In genomic region chr4:120895810-120896584, GRCm38 (mm10) we compare ENCODE assay signal across 22 mouse cellular contexts. TPM values are rescaled to one million over a fixed set of nuclear protein-coding genes. Genes with fewer than 3 reads are reported as not detected.
DNase-seq lines count a peak whose midpoint lies in the region; ATAC-seq lines count a peak whose summit lies in the region.
"Had no signal": no experiment of that assay in that cellular context is flagged by ENCODE, and none has a peak within 500 bp of the region (broad histone marks: within the 10 kb centered on the region; RNA-seq: fewer than 3 reads in every experiment).

No protein-coding gene starts in this region.

- H3K27ac ChIP-seq in midbrain, embryonic 11.5 days (ENCODE audit: low read depth, low read length) = no peak overlapping the region
- H3K27ac ChIP-seq in midbrain, embryonic 16.5 days (ENCODE audit: low read length) = no peak overlapping the region
- H3K27ac ChIP-seq: embryonic facial prominence, embryonic 13.5 days; forebrain, embryonic 12.5 days; gastrocnemius, adult 2 months; heart, embryonic 13.5 days; hindbrain, embryonic 12.5 days; hindbrain, postnatal 0 days had no signal

- H3K4me1 ChIP-seq in midbrain, embryonic 11.5 days (ENCODE audit: control insufficient read depth, insufficient read depth, low read length) = no peaks in the 10 kb centered on the region
- H3K4me1 ChIP-seq in midbrain, embryonic 16.5 days (ENCODE audit: control insufficient read depth, insufficient read depth, low read length) = no peaks in the 10 kb centered on the region
- H3K4me1 ChIP-seq: heart, embryonic 13.5 days had no signal

- no peak overlapping the region for H3K9ac ChIP-seq in midbrain, embryonic 11.5 days (ENCODE audit: low read length)
- H3K9ac ChIP-seq in midbrain, embryonic 16.5 days (ENCODE audit: low read depth, low read length) = no peak overlapping the region
- H3K9ac ChIP-seq: embryonic facial prominence, embryonic 13.5 days; forebrain, embryonic 12.5 days; heart, embryonic 13.5 days; hindbrain, embryonic 12.5 days had no signal

- DNase-seq in frontal cortex, postnatal 14 days (ENCODE audit: low spot score in 2 of 2) = no peak
- DNase-seq in midbrain, embryonic 11.5 days (ENCODE audit: low spot score, missing footprints) = peak; percentile 67
- peak; percentile 57 for DNase-seq in cerebellum, adult 9-11 months
- DNase-seq in telencephalon, adult 2 months (ENCODE audit: low read depth, low spot score) = peak; percentile 32
- DNase-seq in adrenal gland, adult 18-20 months (ENCODE audit: low spot score in 2 of 2) = no peak
- DNase-seq in lung, adult 18-20 months = no peak
- DNase-seq: adrenal gland, postnatal 14 days; gastrocnemius, adult 2 months; gastrocnemius, postnatal 25 days; heart, postnatal 4 days; kidney, adult 11 months had no signal

- no peak overlapping the region for H3K4me2 ChIP-seq in midbrain, embryonic 11.5 days
- no peak overlapping the region for H3K4me2 ChIP-seq in midbrain, embryonic 16.5 days (ENCODE audit: low read length)
- H3K4me2 ChIP-seq: embryonic facial prominence, embryonic 13.5 days; forebrain, embryonic 12.5 days; heart, embryonic 13.5 days; hindbrain, embryonic 12.5 days had no signal

- ATAC-seq in frontal cortex, adult (ENCODE audit: low TSS enrichment) = peak; percentile 32
- no peak for ATAC-seq in midbrain, embryonic 11.5 days (ENCODE audit: low FRiP score)
- ATAC-seq in midbrain, embryonic 16.5 days = no peak
- ATAC-seq: CD4-positive, CD25-positive, alpha-beta regulatory T cell, adult 4 months; forebrain, embryonic 16.5 days; hindbrain, postnatal 0 days had no signal

- WGBS in midbrain, embryonic 11.5 days = 80% methylated on average over 7 of the region's 7 CpGs
- 81% methylated on average over 7 of the region's 7 CpGs for whole genome bisulfite sequencing in midbrain, embryonic 16.5 days

- no peaks in the 10 kb centered on the region for H3K36me3 ChIP-seq in midbrain, embryonic 11.5 days (ENCODE audit: control insufficient read depth, insufficient read depth, low read length)
- H3K36me3 ChIP-seq in midbrain, embryonic 16.5 days (ENCODE audit: control insufficient read depth, insufficient read depth, low read length) = peaks cover 6% of the 10 kb centered on the region; the same call in 1 of the 2 replicates
- H3K36me3 ChIP-seq: embryonic facial prominence, embryonic 13.5 days; forebrain, embryonic 12.5 days; G1E; heart, embryonic 13.5 days; hindbrain, embryonic 12.5 days had no signal

- H3K4me3 ChIP-seq in midbrain, embryonic 11.5 days (ENCODE audit: low read depth, low read length) = no peak overlapping the region
- H3K4me3 ChIP-seq in midbrain, embryonic 16.5 days (ENCODE audit: low read depth, low read length) = no peak overlapping the region
- H3K4me3 ChIP-seq: embryonic facial prominence, embryonic 13.5 days; forebrain, embryonic 12.5 days; gastrocnemius, adult 2 months; heart, embryonic 13.5 days; hindbrain, embryonic 12.5 days had no signal

- H3K27me3 ChIP-seq in midbrain, embryonic 11.5 days (ENCODE audit: control insufficient read depth, insufficient read depth, low read length) = no peaks in the 10 kb centered on the region
- H3K27me3 ChIP-seq in midbrain, embryonic 16.5 days (ENCODE audit: control insufficient read depth, insufficient read depth, low read depth, low read length) = no peaks in the 10 kb centered on the region
- H3K27me3 ChIP-seq: forebrain, embryonic 12.5 days had no signal

- H3K9me3 ChIP-seq in midbrain, embryonic 11.5 days (ENCODE audit: control insufficient read depth, low read length) = no peaks in the 10 kb centered on the region
- no peaks in the 10 kb centered on the region for H3K9me3 ChIP-seq in midbrain, embryonic 16.5 days (replicated peaks; ENCODE audit: control insufficient read depth, low read length, poor library complexity, severe bottlenecking)
- H3K9me3 ChIP-seq: embryonic facial prominence, embryonic 13.5 days; forebrain, embryonic 12.5 days; G1E; heart, embryonic 13.5 days; hindbrain, embryonic 12.5 days had no signal

RNA-seq across cellular contexts. Expression of gene Exo5, which starts 28.8 kb away (rescaled TPM):
- polyA plus RNA-seq in midbrain, embryonic 11.5 days (2014; fragmentation: Nextera tagmentation; extraction: Ambion mirVana) = 32.0 and 32.3 TPM in 2 replicates
- 32.2 and 35.7 TPM in 2 replicates for polyA plus RNA-seq in midbrain, embryonic 16.5 days (2015; fragmentation: Nextera tagmentation; extraction: Ambion mirVana)
- total RNA-seq in adrenal gland, adult 18-20 months (2021) = 1 to 10 TPM; 8.2 to 8.8 TPM

RNA-seq across cellular contexts. Expression of gene Rims3, which starts 41.4 kb away (rescaled TPM):
- polyA plus RNA-seq in midbrain, embryonic 11.5 days (2014; fragmentation: Nextera tagmentation; extraction: Ambion mirVana) = 3.4 and 3.5 TPM in 2 replicates
- polyA plus RNA-seq in midbrain, embryonic 16.5 days (2015; fragmentation: Nextera tagmentation; extraction: Ambion mirVana) = 30.6 and 35.4 TPM in 2 replicates
- total RNA-seq in adrenal gland, adult 18-20 months (2021) = 1 to 10 TPM; 9.2 to 10.0 TPM
- total RNA-seq: granulocyte monocyte progenitor cell, adult 5-6 weeks had no signal
- polyA plus RNA-seq: G1E had no signal

RNA-seq across cellular contexts. Expression of gene Zfp69, which starts 55.5 kb away (rescaled TPM):
- 9.0 and 9.6 TPM in 2 replicates for polyA plus RNA-seq in midbrain, embryonic 11.5 days (2014; fragmentation: Nextera tagmentation; extraction: Ambion mirVana)
- polyA plus RNA-seq in midbrain, embryonic 16.5 days (2015; fragmentation: Nextera tagmentation; extraction: Ambion mirVana) = 5.8 and 7.2 TPM in 2 replicates
- total RNA-seq in adrenal gland, adult 18-20 months (2021) = 1 to 10 TPM; 1.4 to 1.7 TPM

Comparison
In these comparisons a context has a peak if more than half of its experiments do, and no peak if none do; other contexts are left out.
1. DNase-seq: peak in midbrain, embryonic 11.5 days (single experiment), cerebellum, adult 9-11 months (single experiment) and telencephalon, adult 2 months (single experiment); none in frontal cortex, postnatal 14 days (0 of 2), adrenal gland, adult 18-20 months (0 of 2) and lung, adult 18-20 months (0 of 2).